In genomic region chr10:69535931-69536200, GRCm38 (mm10) we compare ENCODE assay signal across 8 mouse cellular contexts.
DNase-seq lines count a peak whose midpoint lies in the region; ATAC-seq and TF ChIP-seq lines count a peak whose summit lies in the region.
"Had no signal": no experiment of that assay in that cellular context is flagged by ENCODE, and none has a peak within 500 bp of the region (broad histone marks: within the 10 kb centered on the region; RNA-seq: fewer than 3 reads in every experiment).

No protein-coding gene starts in this region.

- WGBS in forebrain, embryonic 15.5 days, result 44% methylated on average over 4 of the region's 4 CpGs
- whole genome bisulfite sequencing in limb, embryonic 13.5 days, result 61% methylated on average over 4 of the region's 4 CpGs
- WGBS in stomach, embryonic 16.5 days, result 55% methylated on average over 4 of the region's 4 CpGs

- H3K27ac ChIP-seq in layer of hippocampus, adult 2 months, result peak overlapping the region; percentile 96
- H3K27ac ChIP-seq in forebrain, embryonic 15.5 days (replicated peaks), result peak overlapping the region; percentile 92
- no peak overlapping the region for H3K27ac ChIP-seq in limb, embryonic 13.5 days
- no peak overlapping the region for H3K27ac ChIP-seq in stomach, embryonic 16.5 days (ENCODE audit: low read length)

- peak overlapping the region; percentile 77 for H3K9ac ChIP-seq in forebrain, embryonic 15.5 days (replicated peaks)
- H3K9ac ChIP-seq in limb, embryonic 13.5 days, result no peak overlapping the region; the same call in 1 of the 2 replicates
- H3K9ac ChIP-seq in stomach, embryonic 16.5 days (ENCODE audit: low read length), result no peak overlapping the region

- H3K4me1 ChIP-seq in forebrain, embryonic 15.5 days, result peaks cover 33% of the 10 kb centered on the region
- H3K4me1 ChIP-seq in limb, embryonic 13.5 days, result peaks cover 26% of the 10 kb centered on the region
- 0 out of 2 replicates have a peak, but pooled peaks cover 2% of the 10 kb centered on the region for H3K4me1 ChIP-seq in stomach, embryonic 16.5 days (ENCODE audit: control insufficient read depth, insufficient read depth, low read length)

- H3K9me3 ChIP-seq in forebrain, embryonic 15.5 days, result no peaks in the 10 kb centered on the region
- H3K9me3 ChIP-seq in limb, embryonic 13.5 days, result no peaks in the 10 kb centered on the region
- no peaks in the 10 kb centered on the region for H3K9me3 ChIP-seq in stomach, embryonic 16.5 days (replicated peaks; ENCODE audit: control insufficient read depth, low read length)

- peak overlapping the region; percentile 80 for H3K4me3 ChIP-seq in layer of hippocampus, adult 2 months
- peak overlapping the region; percentile 66 for H3K4me3 ChIP-seq in forebrain, embryonic 15.5 days
- peak overlapping the region; percentile 50 for H3K4me3 ChIP-seq in limb, embryonic 13.5 days
- peak overlapping the region; percentile 52 for H3K4me3 ChIP-seq in stomach, embryonic 16.5 days (replicated peaks; ENCODE audit: low read length)

- no peak for DNase-seq in layer of hippocampus, adult 2 months (ENCODE audit: low spot score in 2 of 2)
- no peak for DNase-seq in layer of hippocampus, adult 9-10 months (ENCODE audit: low spot score)
- DNase-seq in liver, result no peak
- no peak for DNase-seq in thymus, postnatal 25 days
- DNase-seq: thymus, adult 18-20 months had no signal

- H3K36me3 ChIP-seq in forebrain, embryonic 15.5 days, result no peaks in the 10 kb centered on the region
- no peaks in the 10 kb centered on the region for H3K36me3 ChIP-seq in limb, embryonic 13.5 days
- H3K36me3 ChIP-seq in stomach, embryonic 16.5 days (ENCODE audit: control insufficient read depth, insufficient read depth, low read length), result no peaks in the 10 kb centered on the region

- ATAC-seq in forebrain, embryonic 15.5 days (replicated peaks), result no peak
- no peak for ATAC-seq in limb, embryonic 13.5 days (ENCODE audit: low FRiP score, low read depth)
- no peak for ATAC-seq in stomach, embryonic 16.5 days (ENCODE audit: insufficient read depth, low FRiP score)

- TF ChIP-seq CTCF in layer of hippocampus, adult 2 months (conservative IDR thresholded peaks at IDR 0.05), result no peak; the same call in 1 of the 2 replicates

- H3K4me2 ChIP-seq in forebrain, embryonic 15.5 days (replicated peaks), result peak overlapping the region; percentile 51
- H3K4me2 ChIP-seq in limb, embryonic 13.5 days (replicated peaks), result peak overlapping the region; percentile 72
- peak overlapping the region; percentile 53 for H3K4me2 ChIP-seq in stomach, embryonic 16.5 days (ENCODE audit: low read depth, low read length)

- H3K27me3 ChIP-seq in forebrain, embryonic 15.5 days, result no peaks in the 10 kb centered on the region
- H3K27me3 ChIP-seq in limb, embryonic 13.5 days, result no peaks in the 10 kb centered on the region
- no peaks in the 10 kb centered on the region for H3K27me3 ChIP-seq in stomach, embryonic 16.5 days (ENCODE audit: control insufficient read depth, insufficient read depth, low read length)

Comparison
In these comparisons a context has a peak if more than half of its experiments do, and no peak if none do; other contexts are left out.
1. H3K27ac ChIP-seq: peak in layer of hippocampus, adult 2 months (single experiment) and forebrain, embryonic 15.5 days (single experiment); none in limb, embryonic 13.5 days (single experiment) and stomach, embryonic 16.5 days (single experiment).
2. Peak in every context shown above with its lines, with median percentiles within 50 percentile points of each other: H3K4me3 ChIP-seq and H3K4me2 ChIP-seq.